Mouse (Mus musculus) heart, embryonic 16.5 days (tissue): Measurements from ENCODE around the gene Gm11027. TPM values are rescaled to one million over a fixed set of nuclear protein-coding genes. Genes with fewer than 3 reads are reported as not detected.
"Not testable (repeated sequence)": the region's sequence is repeated elsewhere in the genome, so short reads cannot be mapped to it uniquely, and the experiment has no call there.

Experiments used
- ATAC-seq: fragments of 200-750 bp; cut with Nextera tagmentation; replicated peaks from 2 replicates; pipeline ENCODE4 v1.8.0; 2017; ENCODE audit warnings: moderate number of reproducible peaks; ENCODE audit not compliant: insufficient read depth, low FRiP score; ENCODE audit errors: extremely low read depth
- H3K27ac ChIP-seq: fragments of 300-500 bp; sonication (generic); 2 replicates; pipeline ENCODE4 v1.5.1; 2014; ENCODE audit warnings: mild to moderate bottlenecking, low read length, control low read depth, moderate library complexity
- H3K27me3 ChIP-seq: fragments of 300-500 bp; sonication (generic); 2 replicates; pipeline ENCODE4 v1.6.1; 2014; ENCODE audit warnings: low read length, mixed read lengths; ENCODE audit not compliant: control insufficient read depth, insufficient read depth
- H3K36me3 ChIP-seq: fragments of 300-500 bp; sonication (generic); 2 replicates; pipeline ENCODE4 v1.6.1; 2014; ENCODE audit not compliant: control insufficient read depth, insufficient read depth
- H3K4me1 ChIP-seq: fragments of 300-500 bp; sonication (generic); 2 replicates; pipeline ENCODE4 v1.6.1; 2014; ENCODE audit warnings: low read length, mixed read lengths; ENCODE audit not compliant: control insufficient read depth, insufficient read depth
- H3K4me2 ChIP-seq: fragments of 300-500 bp; sonication (generic); 2 replicates; pipeline ENCODE4 v1.6.1; 2014; ENCODE audit warnings: low read depth, mild to moderate bottlenecking, control low read depth, low read length
- H3K4me3 ChIP-seq: fragments of 300-500 bp; sonication (generic); 2 replicates; pipeline ENCODE4 v1.5.1; 2014; ENCODE audit warnings: mild to moderate bottlenecking, control low read depth, low read length
- H3K9ac ChIP-seq: fragments of 300-500 bp; sonication (generic); 2 replicates; pipeline ENCODE4 v1.6.1; 2014; ENCODE audit warnings: low read length, control low read depth
- H3K9me3 ChIP-seq: fragments of 300-500 bp; sonication (generic); replicated peaks from 2 replicates; pipeline ENCODE4 v1.6.1; 2016; ENCODE audit warnings: low read length; ENCODE audit not compliant: control insufficient read depth
- WGBS: fragments of 180-500 bp; shearing (Covaris S2); extraction: QIAGEN DNeasy Blood & Tissue Kit; methylation state at CpG from one replicate; pipeline ENCODE4 v1.1.7; 2014; 5-methylcytosine and 5-hydroxymethylcytosine counted together
- polyA plus RNA-seq: library from polyadenylated mRNA; unstranded; fragments of >200 nt; fragmentation: Nextera tagmentation; extraction: Ambion mirVana; gene quantifications from 2 replicates; pipeline ENCODE4 v1.2.1, GENCODE M21; 2015

Gm11027 gene
- not detected in 2 replicates for polyA plus RNA-seq

GRCm38 (mm10) chr12:116275086-116275485 lies at the start of gene Gm11027:
TSS of gene Gm11027 (plus strand) at chr12:116275386.
- not testable (repeated sequence) for H3K4me2 ChIP-seq, H3K9me3 ChIP-seq, H3K36me3 ChIP-seq, ATAC-seq, H3K9ac ChIP-seq, H3K27ac ChIP-seq, H3K4me3 ChIP-seq, H3K4me1 ChIP-seq
- H3K27me3 ChIP-seq = peaks cover 23% of the 10 kb centered on the region
- WGBS = 84% methylated on average over 2 of the region's 2 CpGs

DNA sequence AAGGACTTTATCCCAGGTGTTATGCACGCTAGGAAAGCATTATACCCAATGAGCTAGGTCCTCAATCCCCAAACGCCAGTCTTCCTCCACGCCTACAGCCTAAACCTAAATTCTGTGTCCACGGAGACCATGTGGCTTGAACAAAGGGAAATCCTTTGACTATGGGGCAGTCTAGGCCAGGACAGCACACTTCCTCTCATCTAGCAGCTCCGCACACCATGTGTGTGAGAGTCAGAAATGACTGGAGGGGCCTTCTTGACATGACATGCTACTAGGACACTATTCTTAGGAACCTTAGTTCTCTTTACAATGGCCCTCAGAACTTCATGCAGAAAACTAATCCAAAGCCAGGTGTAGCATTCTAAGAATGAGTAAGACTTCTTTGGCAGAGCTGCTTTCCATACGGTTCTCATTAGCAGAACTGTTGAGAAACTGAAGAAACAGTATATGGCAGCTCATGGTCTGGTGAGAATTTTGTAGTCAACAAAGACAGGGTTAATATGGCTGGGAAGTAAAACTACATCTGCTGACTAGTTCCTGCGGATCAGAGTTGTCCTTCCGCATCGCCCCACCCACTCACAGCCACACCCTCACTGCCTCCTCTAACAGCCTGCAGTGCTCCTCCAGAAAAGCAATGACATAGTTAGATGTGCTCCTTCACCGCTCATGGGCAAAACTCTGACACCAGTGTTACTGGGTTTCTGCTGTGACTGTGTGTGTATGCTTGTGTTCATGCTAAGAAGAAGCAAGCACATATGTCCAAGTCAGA lies 48.7 kb upstream of the Gm11027 start:
- Histone ChIP-seq H3K9ac (no peak overlapping the region), H3K4me3 (no peak overlapping the region), H3K27me3 (no peaks in the 10 kb centered on the region), H3K36me3 (no peaks in the 10 kb centered on the region), H3K4me1 (no peaks in the 10 kb centered on the region), H3K4me2 (no peak overlapping the region), H3K9me3 (no peaks in the 10 kb centered on the region), H3K27ac (no peak overlapping the region)
- ATAC-seq = no peak
- WGBS = 84% methylated on average over 10 of the region's 10 CpGs

DNA sequence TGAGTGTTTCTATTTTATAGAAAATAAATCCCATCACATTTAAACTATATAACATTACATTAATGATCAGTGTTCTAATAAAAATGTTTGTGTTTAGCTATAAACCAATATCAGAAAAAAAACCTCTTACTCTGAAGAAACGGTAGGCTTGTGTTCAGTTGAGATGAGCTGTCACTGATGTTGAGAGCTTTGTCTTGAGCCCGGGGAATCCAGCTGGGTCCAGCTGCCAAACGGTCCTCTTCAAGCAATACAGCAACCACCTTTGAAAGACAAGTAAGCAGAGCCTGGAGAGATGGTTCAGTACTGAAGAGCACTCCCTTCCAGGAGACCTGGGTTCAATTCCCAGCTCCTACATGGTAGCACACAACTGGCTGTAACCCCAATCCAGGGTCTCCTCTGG lies 45.7 kb upstream of the Gm11027 start:
- Histone ChIP-seq H3K27ac (no peak overlapping the region), H3K36me3 (no peaks in the 10 kb centered on the region), H3K27me3 (no peaks in the 10 kb centered on the region), H3K4me3 (no peak overlapping the region), H3K9me3 (no peaks in the 10 kb centered on the region), H3K4me1 (no peaks in the 10 kb centered on the region), H3K9ac (no peak overlapping the region), H3K4me2 (no peak overlapping the region)
- no peak for ATAC-seq
- WGBS = 79% methylated on average over 3 of the region's 3 CpGs

- peak overlapping the region; percentile 32 for H3K4me2 ChIP-seq
These were observed 43.6 kb upstream of the Gm11027 start for GRCm38 (mm10) chr12:116231612-116232011.

GRCm38 (mm10) chr12:116232061-116232460 lies 43.1 kb upstream of the Gm11027 start:
- no peaks in the 10 kb centered on the region for H3K9me3 ChIP-seq
- no peaks in the 10 kb centered on the region for H3K4me1 ChIP-seq
- no peaks in the 10 kb centered on the region for H3K27me3 ChIP-seq
- H3K4me3 ChIP-seq = no peak overlapping the region
- WGBS = 59% methylated on average over 1 of the region's 1 CpGs
- no peak overlapping the region for H3K4me2 ChIP-seq
- ATAC-seq = no peak
- H3K36me3 ChIP-seq = no peaks in the 10 kb centered on the region
- no peak overlapping the region for H3K9ac ChIP-seq
- no peak overlapping the region for H3K27ac ChIP-seq

More at GRCm38 (mm10) chr12:116231612-116232011, 43.6 kb upstream of the Gm11027 start:
- Histone ChIP-seq H3K9ac (no peak overlapping the region), H3K4me1 (no peaks in the 10 kb centered on the region), H3K36me3 (no peaks in the 10 kb centered on the region), H3K9me3 (no peaks in the 10 kb centered on the region), H3K27ac (no peak overlapping the region), H3K4me3 (no peak overlapping the region), H3K27me3 (no peaks in the 10 kb centered on the region)
- WGBS = 33% methylated on average over 12 of the region's 12 CpGs
- peak; percentile 45; the same call in 1 of the 2 replicates for ATAC-seq

DNA sequence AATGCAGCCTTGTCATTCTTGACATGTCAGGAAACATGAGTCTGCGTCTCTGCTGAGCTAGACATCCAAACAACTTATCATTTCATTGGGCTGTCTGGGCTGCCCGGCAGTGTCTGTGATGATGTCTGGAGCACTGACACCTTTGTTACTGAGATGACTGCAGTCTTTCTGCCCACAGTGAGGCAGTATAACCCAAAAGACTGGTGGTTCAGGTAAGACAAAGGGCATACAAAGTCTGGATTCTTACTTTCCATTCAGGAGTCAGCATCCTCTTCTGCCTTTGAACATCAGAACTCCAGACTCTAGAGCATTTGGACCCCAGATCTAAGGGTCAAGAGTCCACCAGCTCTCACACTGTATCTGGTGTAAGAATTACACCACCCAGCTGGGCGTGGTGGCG lies 39.8 kb upstream of the Gm11027 start:
- 61% methylated on average over 4 of the region's 4 CpGs for WGBS
- H3K27me3 ChIP-seq = no peaks in the 10 kb centered on the region
- H3K4me1 ChIP-seq = no peaks in the 10 kb centered on the region
- H3K4me2 ChIP-seq = no peak overlapping the region
- H3K4me3 ChIP-seq = no peak overlapping the region
- no peaks in the 10 kb centered on the region for H3K9me3 ChIP-seq
- H3K36me3 ChIP-seq = no peaks in the 10 kb centered on the region
- H3K27ac ChIP-seq = no peak overlapping the region
- no peak for ATAC-seq
- H3K9ac ChIP-seq = no peak overlapping the region

DNA sequence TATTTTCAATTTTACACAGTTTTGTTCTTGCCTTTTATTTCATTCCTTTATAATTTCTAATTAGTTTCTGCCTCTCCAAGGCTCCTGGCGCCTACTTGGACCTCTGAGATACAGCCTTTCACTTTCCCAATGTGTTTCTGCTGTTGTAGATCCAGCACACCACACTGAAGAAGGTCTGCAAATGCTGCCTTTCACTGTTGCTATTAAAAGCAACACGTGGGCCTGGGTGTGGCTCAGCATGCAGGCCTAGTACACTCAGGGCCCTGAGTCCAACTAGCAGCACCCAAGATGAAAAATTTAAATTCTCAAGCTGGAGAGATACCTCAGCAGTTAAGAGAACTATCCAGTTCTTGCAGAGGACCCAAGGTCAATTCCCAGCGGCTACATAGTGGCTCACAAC lies 38.5 kb upstream of the Gm11027 start:
- Histone ChIP-seq H3K9ac (no peak overlapping the region), H3K4me3 (no peak overlapping the region), H3K27ac (no peak overlapping the region), H3K27me3 (no peaks in the 10 kb centered on the region), H3K36me3 (no peaks in the 10 kb centered on the region), H3K4me2 (no peak overlapping the region), H3K9me3 (no peaks in the 10 kb centered on the region), H3K4me1 (no peaks in the 10 kb centered on the region)
- 66% methylated on average over 3 of the region's 3 CpGs for WGBS
- no peak for ATAC-seq

- Histone ChIP-seq H3K27ac (no peak overlapping the region), H3K27me3 (no peaks in the 10 kb centered on the region), H3K9me3 (no peaks in the 10 kb centered on the region), H3K36me3 (no peaks in the 10 kb centered on the region), H3K4me3 (no peak overlapping the region), H3K9ac (no peak overlapping the region), H3K4me1 (no peaks in the 10 kb centered on the region), H3K4me2 (no peak overlapping the region)
- ATAC-seq = no peak
These were observed 36.8 kb upstream of the Gm11027 start for GRCm38 (mm10) chr12:116238370-116238769.

- H3K4me1 ChIP-seq = no peaks in the 10 kb centered on the region
- no peak overlapping the region for H3K4me3 ChIP-seq
- no peak overlapping the region for H3K9ac ChIP-seq
- no peak for ATAC-seq
- 72% methylated on average over 3 of the region's 3 CpGs for WGBS
- H3K4me2 ChIP-seq = no peak overlapping the region
- no peaks in the 10 kb centered on the region for H3K9me3 ChIP-seq
- no peaks in the 10 kb centered on the region for H3K36me3 ChIP-seq
- no peaks in the 10 kb centered on the region for H3K27me3 ChIP-seq
- H3K27ac ChIP-seq = no peak overlapping the region
These were observed 36.4 kb upstream of the Gm11027 start for GRCm38 (mm10) chr12:116238803-116239202.
